Mouse (Mus musculus) hindbrain, embryonic 15.5 days (tissue): ENCODE measurements at regions not wholly inside any gene's neighbourhood (a gene's known extent, or its start where the extent isn't known, plus 50 kb on each side); places are given as distances from the start of the nearest gene placed in this dataset.

Experiments
- ATAC-seq: fragments of 200-750 bp; cut with Nextera tagmentation; 2 replicates; pipeline ENCODE4 v1.8.0; 2017; ENCODE audit warnings: low read depth, moderate number of reproducible peaks, moderate TSS enrichment; ENCODE audit not compliant: low FRiP score
- H3K27ac ChIP-seq: fragments of 300-500 bp; sonication (generic); replicated peaks from 2 replicates; pipeline ENCODE4 v1.5.1; 2015; ENCODE audit warnings: mild to moderate bottlenecking, inconsistent platforms
- H3K27me3 ChIP-seq: fragments of 300-500 bp; sonication (generic); 2 replicates; pipeline ENCODE4 v1.6.1; 2015; ENCODE audit warnings: control low read depth, inconsistent platforms
- H3K36me3 ChIP-seq: fragments of 300-500 bp; sonication (generic); 2 replicates; pipeline ENCODE4 v1.6.1; 2015; ENCODE audit warnings: control low read depth, inconsistent platforms
- H3K4me1 ChIP-seq: fragments of 300-500 bp; sonication (generic); replicated peaks from 2 replicates; pipeline ENCODE4 v1.6.1; 2015; ENCODE audit warnings: control low read depth, inconsistent platforms
- H3K4me2 ChIP-seq: fragments of 300-500 bp; sonication (generic); 2 replicates; pipeline ENCODE4 v1.6.1; 2015; ENCODE audit warnings: moderate library complexity, mild to moderate bottlenecking, inconsistent platforms
- H3K4me3 ChIP-seq: fragments of 300-500 bp; sonication (generic); 2 replicates; pipeline ENCODE4 v1.5.1; 2015; ENCODE audit warnings: mild to moderate bottlenecking, inconsistent platforms
- H3K9ac ChIP-seq: fragments of 300-500 bp; sonication (generic); 2 replicates; pipeline ENCODE4 v1.6.1; 2015; ENCODE audit warnings: inconsistent platforms
- H3K9me3 ChIP-seq: fragments of 300-500 bp; sonication (generic); 2 replicates; pipeline ENCODE4 v1.6.1; 2016; ENCODE audit warnings: control low read depth, inconsistent platforms
- WGBS: fragments of 180-500 bp; shearing (Covaris S2); methylation state at CpG from one replicate; pipeline ENCODE4 v1.1.7; 2015; 5-methylcytosine and 5-hydroxymethylcytosine counted together

DNA sequence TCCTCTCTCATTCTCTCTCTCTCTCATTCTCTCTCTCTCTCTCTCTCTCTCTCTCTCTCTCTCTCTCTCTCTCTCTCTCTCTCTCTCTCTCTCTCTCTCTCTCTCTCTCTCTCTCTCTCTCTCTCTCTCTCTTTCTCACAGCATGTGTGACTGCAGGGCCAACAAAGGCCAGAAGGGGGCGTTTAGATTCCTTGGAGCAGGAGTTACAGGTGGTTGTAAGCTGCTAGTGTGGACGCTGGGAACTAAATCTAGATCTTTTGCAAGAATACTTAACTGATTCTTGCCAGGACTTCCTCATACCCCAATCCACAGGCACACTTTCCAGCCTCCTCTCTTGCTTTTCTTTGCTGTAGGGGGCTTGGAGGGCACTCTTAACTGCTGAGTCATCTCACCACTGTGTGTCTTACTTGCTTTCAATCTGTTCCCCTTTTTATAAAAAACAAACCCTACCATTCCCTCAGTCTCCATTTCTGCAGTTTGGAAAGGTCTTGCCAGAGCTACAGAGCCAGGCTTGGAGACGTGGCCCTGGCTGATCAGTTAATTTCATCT is 154.4 kb upstream of the Cxcr4 start:
- Histone ChIP-seq H3K9ac (no peak overlapping the region), H3K27ac (no peak overlapping the region), H3K36me3 (no peaks in the 10 kb centered on the region), H3K4me1 (no peaks in the 10 kb centered on the region), H3K27me3 (no peaks in the 10 kb centered on the region), H3K4me2 (no peak overlapping the region), H3K4me3 (no peak overlapping the region), H3K9me3 (no peaks in the 10 kb centered on the region)
- ATAC-seq = no peak
- 57% methylated on average over 3 of the region's 3 CpGs for WGBS

DNA sequence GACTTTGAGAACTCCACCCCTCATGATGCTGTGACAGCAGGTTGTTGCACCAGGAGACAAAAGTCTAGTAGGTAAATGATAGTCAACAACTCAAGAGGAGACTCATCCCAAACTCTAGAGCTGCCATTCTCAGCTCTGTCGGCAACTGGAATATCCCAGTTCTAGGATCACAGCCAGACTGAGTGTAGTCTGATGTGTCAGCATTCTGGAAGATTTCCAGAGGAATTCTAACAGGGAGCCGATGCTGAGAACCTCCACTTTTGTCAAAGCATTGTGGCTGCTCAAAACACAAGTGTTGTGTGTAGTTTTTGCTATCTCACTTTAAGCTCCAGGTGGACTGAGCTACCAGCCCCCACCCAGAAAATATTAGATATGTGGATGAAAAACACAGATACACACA is 148.5 kb upstream of the Cxcr4 start:
- Histone ChIP-seq H3K4me1 (no peaks in the 10 kb centered on the region), H3K36me3 (no peaks in the 10 kb centered on the region), H3K27ac (no peak overlapping the region), H3K9ac (no peak overlapping the region), H3K27me3 (no peaks in the 10 kb centered on the region), H3K9me3 (no peaks in the 10 kb centered on the region), H3K4me3 (no peak overlapping the region), H3K4me2 (no peak overlapping the region)
- no peak for ATAC-seq
- 55% methylated on average over 2 of the region's 2 CpGs for WGBS

DNA sequence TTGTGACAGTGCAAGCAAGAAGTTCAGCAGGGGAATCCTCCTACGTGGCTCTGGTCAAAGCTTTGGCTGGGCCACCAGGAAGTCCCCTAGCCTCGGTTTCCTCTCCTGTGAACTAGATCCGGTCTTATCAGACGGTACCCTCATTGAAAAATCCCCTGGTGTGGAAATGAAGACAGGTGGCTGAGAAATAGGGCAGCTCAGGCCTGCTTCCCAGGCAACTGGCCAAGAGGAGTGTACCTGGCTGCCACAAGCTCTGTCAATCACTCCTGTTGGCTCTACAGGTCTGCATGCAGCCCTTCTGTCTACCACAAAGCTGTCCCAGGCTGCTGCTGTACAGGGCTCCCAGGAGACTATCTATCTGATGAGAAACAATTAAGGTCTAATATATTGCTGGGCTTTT is 146.1 kb upstream of the Cxcr4 start:
- WGBS = 94% methylated on average over 4 of the region's 4 CpGs
- Histone ChIP-seq H3K27me3 (no peaks in the 10 kb centered on the region), H3K4me2 (no peak overlapping the region), H3K9me3 (no peaks in the 10 kb centered on the region), H3K9ac (no peak overlapping the region), H3K4me3 (no peak overlapping the region), H3K36me3 (no peaks in the 10 kb centered on the region), H3K27ac (no peak overlapping the region), H3K4me1 (no peaks in the 10 kb centered on the region)
- no peak for ATAC-seq

DNA sequence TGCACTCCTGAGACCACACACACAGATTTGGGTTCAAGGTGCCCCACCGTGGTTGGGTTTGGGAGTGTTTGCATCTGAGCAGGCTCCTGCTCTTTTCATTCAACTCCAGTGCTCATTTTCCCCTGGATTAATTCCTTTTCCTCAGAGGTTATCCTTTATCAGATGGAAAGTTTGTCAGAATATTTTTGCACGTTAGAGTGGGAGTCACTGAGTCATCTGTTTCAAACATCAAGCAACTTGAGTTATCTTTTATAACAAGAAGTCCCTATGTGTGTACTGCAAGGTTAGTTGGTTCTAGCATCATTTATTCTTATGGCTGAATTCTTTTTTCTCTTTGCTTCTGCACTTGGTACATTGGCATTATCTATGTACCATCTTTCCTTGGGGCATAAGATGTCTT is 142.8 kb upstream of the Cxcr4 start:
- H3K4me2 ChIP-seq = no peak overlapping the region
- no peaks in the 10 kb centered on the region for H3K36me3 ChIP-seq
- no peaks in the 10 kb centered on the region for H3K4me1 ChIP-seq
- H3K27ac ChIP-seq = no peak overlapping the region
- no peak overlapping the region for H3K4me3 ChIP-seq
- no peaks in the 10 kb centered on the region for H3K9me3 ChIP-seq
- no peak for ATAC-seq
- H3K27me3 ChIP-seq = no peaks in the 10 kb centered on the region
- 70% methylated on average over 2 of the region's 2 CpGs for WGBS
- no peak overlapping the region for H3K9ac ChIP-seq

DNA sequence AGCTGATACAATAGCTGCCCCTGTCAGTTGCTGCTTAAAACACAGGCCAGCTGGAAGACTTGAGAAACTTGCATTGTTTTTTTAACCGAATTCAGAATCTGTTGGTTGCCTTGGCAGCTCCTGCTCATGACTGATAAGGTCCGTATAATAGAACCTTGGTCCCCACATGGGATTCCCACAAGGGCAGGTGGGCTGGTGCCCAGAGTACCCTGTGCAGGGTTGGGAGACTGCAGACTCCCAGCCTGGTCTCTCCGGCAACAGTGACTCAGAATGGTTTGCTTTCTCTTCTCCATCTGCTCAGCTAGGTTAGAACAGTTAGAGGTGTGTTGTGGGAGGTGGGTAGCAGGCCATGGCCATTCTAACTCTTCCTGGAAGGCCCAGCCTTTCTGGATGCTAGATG is 139.4 kb upstream of the Cxcr4 start:
- H3K27me3 ChIP-seq = no peaks in the 10 kb centered on the region
- H3K4me3 ChIP-seq = no peak overlapping the region
- no peak overlapping the region for H3K27ac ChIP-seq
- 60% methylated on average over 3 of the region's 3 CpGs for WGBS
- no peak overlapping the region for H3K9ac ChIP-seq
- ATAC-seq = no peak
- no peak overlapping the region for H3K4me2 ChIP-seq
- H3K4me1 ChIP-seq = no peaks in the 10 kb centered on the region
- H3K9me3 ChIP-seq = no peaks in the 10 kb centered on the region
- no peaks in the 10 kb centered on the region for H3K36me3 ChIP-seq

DNA sequence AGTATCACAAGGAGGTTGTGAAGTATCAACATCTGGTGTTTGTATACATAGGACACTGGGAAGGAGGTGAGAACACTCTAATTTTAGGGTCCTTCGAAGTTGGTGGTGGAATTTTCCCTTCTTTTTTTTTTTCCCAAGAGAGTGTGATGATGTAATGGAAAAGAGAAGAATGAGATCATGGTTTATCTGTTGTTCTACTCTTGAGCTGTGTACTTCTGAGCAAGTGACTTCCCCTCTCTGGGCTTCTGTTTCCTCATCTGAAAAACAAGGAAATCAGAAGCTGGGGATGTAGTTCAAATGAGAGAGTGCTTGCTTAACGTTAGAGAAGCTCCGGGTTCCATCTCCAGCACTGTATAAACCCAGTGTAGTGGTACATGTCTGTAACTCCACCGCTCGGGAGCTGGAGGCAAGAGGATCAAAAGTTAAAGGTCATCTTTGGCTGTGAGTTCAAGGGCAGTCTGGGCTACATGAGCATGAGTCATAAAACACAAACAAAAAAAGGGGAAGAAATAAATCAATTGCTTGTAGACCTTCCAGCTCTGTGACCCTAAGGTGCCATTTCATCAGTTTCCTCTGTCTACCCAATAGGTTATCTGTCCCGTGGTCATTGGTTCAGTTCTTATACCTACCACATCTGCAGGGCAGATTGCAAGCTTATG is 132.5 kb upstream of the Cxcr4 start:
- WGBS = 86% methylated on average over 6 of the region's 6 CpGs
- Histone ChIP-seq H3K9ac (no peak overlapping the region), H3K4me3 (no peak overlapping the region), H3K27ac (no peak overlapping the region), H3K9me3 (no peaks in the 10 kb centered on the region), H3K4me1 (no peaks in the 10 kb centered on the region), H3K4me2 (no peak overlapping the region), H3K36me3 (no peaks in the 10 kb centered on the region), H3K27me3 (no peaks in the 10 kb centered on the region)
- ATAC-seq = no peak

DNA sequence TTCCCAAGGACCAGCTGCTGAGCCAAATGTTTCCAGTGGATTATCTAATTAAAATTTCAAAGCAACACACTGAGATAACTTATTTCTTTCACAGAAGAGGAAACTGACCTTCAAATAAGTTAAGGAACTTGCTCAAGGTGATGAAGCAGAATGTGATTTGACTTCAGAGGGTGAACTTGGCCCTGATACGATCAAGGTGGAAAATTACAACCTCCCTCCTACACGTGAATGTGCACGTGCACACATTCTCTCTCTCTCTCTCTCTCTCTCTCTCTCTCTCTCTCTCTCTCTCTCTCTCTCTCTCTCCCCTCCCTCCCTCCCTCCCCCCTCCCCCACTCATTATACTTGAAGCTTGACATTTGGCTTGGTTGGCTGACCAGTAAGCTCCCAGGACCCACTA is 131.8 kb upstream of the Cxcr4 start:
- Histone ChIP-seq H3K27ac (no peak overlapping the region), H3K4me2 (no peak overlapping the region), H3K36me3 (no peaks in the 10 kb centered on the region), H3K9ac (no peak overlapping the region), H3K4me3 (no peak overlapping the region), H3K9me3 (no peaks in the 10 kb centered on the region), H3K27me3 (no peaks in the 10 kb centered on the region), H3K4me1 (no peaks in the 10 kb centered on the region)
- ATAC-seq = no peak
- WGBS = 52% methylated on average over 3 of the region's 3 CpGs

DNA sequence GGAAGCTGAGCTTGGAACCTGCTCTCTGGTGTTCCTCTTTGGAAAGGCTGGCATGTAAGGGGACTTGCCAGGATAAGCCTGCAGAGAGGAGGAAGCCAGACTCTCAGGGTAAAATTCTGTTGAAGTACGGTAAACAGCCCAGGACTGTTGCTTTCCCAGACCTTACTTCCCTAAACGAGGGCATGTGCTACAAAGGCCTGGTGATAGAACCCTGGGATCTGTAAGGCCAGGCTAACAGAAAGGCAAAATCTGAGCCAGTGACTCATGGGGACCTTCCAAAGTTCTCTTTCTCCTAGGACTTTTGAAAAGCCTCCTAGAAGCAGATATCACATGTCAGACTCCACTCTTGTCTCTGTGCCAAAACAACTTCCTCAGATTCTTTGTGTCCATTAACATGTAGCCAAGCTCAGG is 130.0 kb upstream of the Cxcr4 start:
- Histone ChIP-seq H3K27me3 (no peaks in the 10 kb centered on the region), H3K4me1 (no peaks in the 10 kb centered on the region), H3K4me3 (no peak overlapping the region), H3K27ac (no peak overlapping the region), H3K9me3 (no peaks in the 10 kb centered on the region), H3K9ac (no peak overlapping the region), H3K4me2 (no peak overlapping the region), H3K36me3 (no peaks in the 10 kb centered on the region)
- WGBS = 73% methylated on average over 2 of the region's 2 CpGs
- ATAC-seq = no peak

DNA sequence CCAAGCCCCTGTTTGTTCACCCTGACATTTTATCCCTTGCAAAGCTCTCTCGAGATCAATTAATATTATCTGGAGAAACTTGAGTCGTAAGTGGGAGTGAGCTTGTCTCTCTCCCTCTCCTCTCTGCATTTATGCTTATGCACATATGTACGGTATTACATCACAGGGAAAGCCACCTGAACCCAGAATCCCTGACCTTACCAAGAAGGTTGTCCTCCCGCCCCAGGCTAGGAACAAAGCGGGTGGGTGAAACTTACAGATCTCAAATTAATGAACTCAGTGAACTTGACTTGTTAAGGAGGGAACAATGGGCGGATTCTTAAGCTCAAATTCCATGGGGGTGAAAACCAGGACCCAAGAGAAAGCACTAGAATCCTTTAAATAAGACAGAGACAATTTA is 122.8 kb upstream of the Cxcr4 start:
- Histone ChIP-seq H3K4me3 (no peak overlapping the region), H3K36me3 (no peaks in the 10 kb centered on the region), H3K9me3 (no peaks in the 10 kb centered on the region), H3K27ac (no peak overlapping the region), H3K4me1 (no peaks in the 10 kb centered on the region), H3K9ac (no peak overlapping the region), H3K27me3 (no peaks in the 10 kb centered on the region), H3K4me2 (no peak overlapping the region)
- no peak for ATAC-seq
- WGBS = 70% methylated on average over 6 of the region's 6 CpGs

DNA sequence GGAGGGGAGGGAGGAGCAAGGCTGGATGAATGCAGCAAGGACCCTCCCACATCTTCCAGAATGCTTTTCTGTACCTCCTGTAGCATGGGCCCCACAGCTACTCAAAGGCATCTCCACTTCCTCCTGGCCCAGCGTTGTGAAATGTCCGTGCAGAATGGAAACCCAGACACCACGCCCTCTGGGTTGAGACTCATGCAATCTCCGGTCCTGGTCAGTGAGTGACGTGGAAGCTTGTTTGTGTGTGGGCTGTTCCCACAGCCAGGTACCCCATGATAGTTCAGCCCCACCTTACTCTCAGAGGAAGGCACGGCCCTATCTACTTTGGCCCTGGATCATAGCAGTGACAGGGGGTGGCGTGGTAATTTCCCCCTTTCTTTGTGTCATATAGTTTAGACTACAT is 120.8 kb upstream of the Cxcr4 start:
- no peak overlapping the region for H3K4me3 ChIP-seq
- H3K27ac ChIP-seq = no peak overlapping the region
- H3K36me3 ChIP-seq = no peaks in the 10 kb centered on the region
- WGBS = 69% methylated on average over 7 of the region's 7 CpGs
- no peak overlapping the region for H3K4me2 ChIP-seq
- no peaks in the 10 kb centered on the region for H3K27me3 ChIP-seq
- no peak overlapping the region for H3K9ac ChIP-seq
- H3K4me1 ChIP-seq = no peaks in the 10 kb centered on the region
- H3K9me3 ChIP-seq = no peaks in the 10 kb centered on the region
- no peak for ATAC-seq

DNA sequence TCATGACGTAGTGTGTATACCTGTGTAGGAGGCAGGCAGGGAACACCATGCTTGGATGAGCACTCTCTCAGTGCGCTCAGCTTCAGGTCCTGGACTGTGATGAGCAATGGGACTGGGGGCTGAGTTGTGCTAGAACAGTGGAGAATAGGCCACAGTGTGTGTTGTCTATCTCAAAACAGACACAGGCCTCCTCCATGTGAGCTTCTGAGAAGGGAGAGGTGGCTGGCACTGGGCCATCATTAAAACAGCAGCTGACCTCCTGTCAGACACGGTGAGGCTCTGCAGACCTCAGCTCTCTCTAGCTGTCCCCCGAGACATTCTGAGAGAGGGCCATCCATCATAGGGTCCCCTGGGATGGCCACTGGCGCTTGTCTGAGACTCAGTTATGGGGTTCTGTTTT is 119.0 kb upstream of the Cxcr4 start:
- Histone ChIP-seq H3K4me1 (no peaks in the 10 kb centered on the region), H3K9me3 (no peaks in the 10 kb centered on the region), H3K27me3 (no peaks in the 10 kb centered on the region), H3K4me2 (no peak overlapping the region), H3K4me3 (no peak overlapping the region), H3K36me3 (no peaks in the 10 kb centered on the region), H3K27ac (no peak overlapping the region), H3K9ac (no peak overlapping the region)
- 61% methylated on average over 5 of the region's 5 CpGs for WGBS
- 0 out of 2 replicates have a peak, but pooled peaks have one; percentile 38 for ATAC-seq

DNA sequence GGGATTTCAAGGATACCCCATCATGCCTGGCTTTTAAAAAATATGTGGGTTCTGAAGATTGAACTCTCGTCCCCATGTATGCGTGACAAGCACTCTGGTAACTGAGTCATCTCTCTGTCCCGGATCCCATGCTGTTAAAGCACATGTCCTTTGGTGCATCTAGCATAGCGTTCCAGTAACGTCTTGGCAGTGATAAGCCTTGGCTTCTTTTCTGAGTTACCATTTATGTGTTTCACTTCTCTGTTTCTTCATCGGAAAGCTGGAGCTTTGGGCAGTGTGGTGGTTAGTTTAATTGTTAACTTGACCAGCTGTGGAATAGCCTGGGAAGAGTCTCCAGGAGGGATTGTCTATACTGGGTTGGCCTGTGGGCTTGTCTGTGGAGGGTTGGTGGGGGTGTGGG is 115.7 kb upstream of the Cxcr4 start:
- H3K36me3 ChIP-seq = no peaks in the 10 kb centered on the region
- no peaks in the 10 kb centered on the region for H3K9me3 ChIP-seq
- no peak overlapping the region for H3K9ac ChIP-seq
- H3K27me3 ChIP-seq = no peaks in the 10 kb centered on the region
- ATAC-seq = no peak
- no peak overlapping the region for H3K4me3 ChIP-seq
- no peak overlapping the region for H3K4me2 ChIP-seq
- no peak overlapping the region for H3K27ac ChIP-seq
- no peaks in the 10 kb centered on the region for H3K4me1 ChIP-seq
- 93% methylated on average over 6 of the region's 6 CpGs for WGBS

DNA sequence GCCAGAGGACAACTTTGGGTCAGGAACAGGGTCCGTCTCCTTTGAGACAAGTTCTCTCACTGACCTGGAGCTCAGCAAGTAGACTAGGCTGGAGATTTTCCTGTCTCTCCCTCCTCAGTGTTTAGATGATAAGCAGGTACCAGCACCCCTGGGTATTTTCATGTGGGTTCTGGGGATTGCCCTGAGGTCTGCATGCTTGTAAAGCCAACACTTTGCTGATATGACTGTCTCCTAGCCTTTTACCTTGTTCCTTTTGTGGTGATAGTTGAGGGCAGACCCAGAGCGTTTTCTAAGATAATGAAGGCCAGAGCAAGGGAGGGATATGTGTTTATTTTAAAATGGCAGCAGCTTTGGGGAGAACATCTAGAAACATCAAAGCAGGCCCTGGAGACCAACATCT is 114.1 kb upstream of the Cxcr4 start:
- no peaks in the 10 kb centered on the region for H3K27me3 ChIP-seq
- no peak overlapping the region for H3K27ac ChIP-seq
- no peak overlapping the region for H3K4me3 ChIP-seq
- ATAC-seq = no peak
- 89% methylated on average over 2 of the region's 2 CpGs for WGBS
- H3K4me2 ChIP-seq = no peak overlapping the region
- no peaks in the 10 kb centered on the region for H3K36me3 ChIP-seq
- H3K9ac ChIP-seq = no peak overlapping the region
- no peaks in the 10 kb centered on the region for H3K4me1 ChIP-seq
- H3K9me3 ChIP-seq = no peaks in the 10 kb centered on the region
